Mouse (Mus musculus): ENCODE data around the gene App. TPM values are rescaled to one million over a fixed set of nuclear protein-coding genes. Genes with fewer than 3 reads are reported as not detected.

Gene App
- polyA plus RNA-seq, 1 experiment from 2014 or later: 31.3 TPM

DNA sequence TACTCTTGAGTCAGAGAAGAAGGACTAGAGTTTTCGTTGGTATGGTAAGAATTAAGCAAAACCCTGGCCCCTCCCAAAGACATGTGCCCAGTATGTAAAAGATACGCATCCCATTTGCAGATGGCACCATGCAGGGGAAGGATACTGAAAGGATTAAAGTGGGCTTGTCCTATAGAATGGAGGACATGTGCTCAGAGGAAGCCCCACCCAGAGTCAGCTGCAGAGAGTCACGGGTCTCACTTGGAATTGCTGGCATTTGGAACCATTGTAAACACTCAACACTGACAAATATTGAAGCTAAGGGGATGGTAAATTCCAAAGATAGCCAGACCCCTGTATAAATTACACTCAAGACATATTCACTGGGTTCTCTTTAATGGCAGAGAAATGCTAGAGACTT, 7.1 kb upstream of the App start:
- H3K4me3 ChIP-seq (ENCODE audit: low read depth, low read length): no peak overlapping the region
- TF ChIP-seq EP300 (IDR thresholded peaks at IDR 0.05; ENCODE audit: low read depth): no peak
- no peak for TF ChIP-seq CTCF (IDR thresholded peaks at IDR 0.05; ENCODE audit: low read depth)
- no peaks in the 10 kb centered on the region for H3K9me3 ChIP-seq (ENCODE audit: low read length)
- no peak for ATAC-seq
- WGBS (ENCODE audit: insufficient replicate concordance): 68% methylated on average over 3 of the region's 3 CpGs
- H3K4me1 ChIP-seq (ENCODE audit: insufficient read depth): no peaks in the 10 kb centered on the region
- no peaks in the 10 kb centered on the region for H3K36me3 ChIP-seq (replicated peaks; ENCODE audit: insufficient read depth, low read length)
- DNase-seq: no peak
- no peak overlapping the region for H3K4me2 ChIP-seq (ENCODE audit: low read depth, low read length)
- H3K27ac ChIP-seq (ENCODE audit: low read depth): no peak overlapping the region
- no peak overlapping the region for H3K9ac ChIP-seq (replicated peaks)
- no peaks in the 10 kb centered on the region for H3K27me3 ChIP-seq (ENCODE audit: insufficient read depth, low read length)

- DNase-seq: no peak
- TF ChIP-seq CTCF (IDR thresholded peaks at IDR 0.05; ENCODE audit: low read depth): no peak
- no peak for TF ChIP-seq EP300 (IDR thresholded peaks at IDR 0.05; ENCODE audit: low read depth)
These were observed 3.1 kb upstream of the App start for GRCm38 (mm10) chr16:85176666-85177065.

DNA sequence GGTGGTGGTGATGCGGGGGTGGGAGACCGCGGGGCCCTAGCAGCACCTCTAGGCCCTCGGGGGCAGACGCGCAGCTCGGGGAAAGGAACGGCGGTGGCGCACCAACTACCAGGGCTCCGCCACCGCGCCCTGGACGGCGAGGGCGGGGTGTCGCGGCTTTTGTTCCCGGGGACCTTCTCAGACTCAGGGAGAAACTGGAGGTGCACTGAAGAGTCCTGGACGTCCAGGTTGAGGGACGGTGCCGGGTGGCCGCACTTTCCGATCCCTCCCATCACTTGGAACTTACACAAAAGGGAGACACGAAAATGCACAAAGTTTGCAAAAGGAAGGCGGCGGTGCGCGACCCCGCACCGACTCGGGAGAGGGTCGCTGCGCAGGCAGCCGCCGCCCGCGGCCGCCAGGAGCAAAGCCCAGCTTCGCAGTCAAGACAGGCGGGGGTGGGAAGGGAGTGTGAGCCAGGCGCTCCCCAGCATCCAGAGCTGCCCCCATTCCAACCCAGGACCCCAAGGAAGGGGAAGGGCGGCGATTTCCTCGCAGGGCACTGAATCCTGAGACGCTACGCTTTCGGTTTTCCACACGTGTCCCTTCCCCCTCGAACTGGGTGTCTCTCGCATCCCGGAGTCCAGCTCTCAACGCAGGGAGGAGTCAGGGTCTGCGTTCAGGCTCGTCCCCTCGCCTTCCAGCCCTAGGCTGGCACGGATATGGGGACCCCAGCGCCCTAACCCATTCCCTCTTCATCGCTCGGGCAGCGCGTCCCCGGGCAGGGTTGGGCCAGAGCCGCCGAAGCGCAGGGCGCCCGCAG, 794 bp downstream of the App start:
- Histone ChIP-seq H3K4me1 (ENCODE audit: insufficient read depth) (no peaks in the 10 kb centered on the region; the same call in 1 of the 2 replicates), H3K36me3 (replicated peaks; ENCODE audit: insufficient read depth, low read length) (no peaks in the 10 kb centered on the region), H3K4me3 (ENCODE audit: low read depth, low read length) (peak overlapping the region; percentile 88), H3K27ac (ENCODE audit: low read depth) (peak overlapping the region; percentile 62), H3K4me2 (ENCODE audit: low read depth, low read length) (peak overlapping the region; percentile 86), H3K9ac (replicated peaks) (peak overlapping the region; percentile 81), H3K27me3 (ENCODE audit: insufficient read depth, low read length) (peaks cover 7% of the 10 kb centered on the region; the same call in 1 of the 2 replicates), H3K9me3 (ENCODE audit: low read length) (no peaks in the 10 kb centered on the region)
- peak; percentile 53 for ATAC-seq
- under 1% methylated on average over 55 of the region's 68 CpGs for WGBS (ENCODE audit: insufficient replicate concordance)
- 0 out of 2 replicates have a peak, but pooled peaks have one; percentile 1 for TF ChIP-seq CTCF (IDR thresholded peaks at IDR 0.05; ENCODE audit: low read depth)
- no peak for TF ChIP-seq EP300 (IDR thresholded peaks at IDR 0.05; ENCODE audit: low read depth)
- peak; percentile 44 for DNase-seq

More at GRCm38 (mm10) chr16:85176666-85177065, 3.1 kb upstream of the App start:
- Histone ChIP-seq H3K4me2 (ENCODE audit: low read depth, low read length) (no peak overlapping the region), H3K4me3 (ENCODE audit: low read depth, low read length) (no peak overlapping the region), H3K9me3 (ENCODE audit: low read length) (no peaks in the 10 kb centered on the region), H3K27me3 (ENCODE audit: insufficient read depth, low read length) (peaks cover 7% of the 10 kb centered on the region; the same call in 1 of the 2 replicates), H3K4me1 (ENCODE audit: insufficient read depth) (no peaks in the 10 kb centered on the region; the same call in 1 of the 2 replicates), H3K27ac (ENCODE audit: low read depth) (no peak overlapping the region), H3K36me3 (replicated peaks; ENCODE audit: insufficient read depth, low read length) (no peaks in the 10 kb centered on the region), H3K9ac (replicated peaks) (no peak overlapping the region)
- no peak for ATAC-seq
- 51% methylated on average over 3 of the region's 3 CpGs for WGBS (ENCODE audit: insufficient replicate concordance)

GRCm38 (mm10) chr16:85171976-85172570, 1.5 kb downstream of the App start:
- Histone ChIP-seq H3K4me2 (ENCODE audit: low read depth, low read length) (peak overlapping the region; percentile 86), H3K27me3 (ENCODE audit: insufficient read depth, low read length) (peaks cover 7% of the 10 kb centered on the region; the same call in 1 of the 2 replicates), H3K9ac (replicated peaks) (peak overlapping the region; percentile 81; the same call in 1 of the 2 replicates), H3K27ac (ENCODE audit: low read depth) (peak overlapping the region; percentile 62), H3K36me3 (replicated peaks; ENCODE audit: insufficient read depth, low read length) (no peaks in the 10 kb centered on the region), H3K4me1 (ENCODE audit: insufficient read depth) (no peaks in the 10 kb centered on the region; the same call in 1 of the 2 replicates), H3K4me3 (ENCODE audit: low read depth, low read length) (peak overlapping the region; percentile 88), H3K9me3 (ENCODE audit: low read length) (no peaks in the 10 kb centered on the region)
- 12% methylated on average over 10 of the region's 10 CpGs for WGBS (ENCODE audit: insufficient replicate concordance)
- TF ChIP-seq CTCF (IDR thresholded peaks at IDR 0.05; ENCODE audit: low read depth): peak; percentile 18; the same call in 1 of the 2 replicates
- TF ChIP-seq EP300 (IDR thresholded peaks at IDR 0.05; ENCODE audit: low read depth): no peak
- ATAC-seq: peak; percentile 9; the same call in 1 of the 2 replicates
- DNase-seq: no peak

- no peaks in the 10 kb centered on the region for H3K9me3 ChIP-seq (ENCODE audit: low read length)
- H3K36me3 ChIP-seq (replicated peaks; ENCODE audit: insufficient read depth, low read length): no peaks in the 10 kb centered on the region
- no peak overlapping the region for H3K4me3 ChIP-seq (ENCODE audit: low read depth, low read length)
- no peaks in the 10 kb centered on the region; the same call in 1 of the 2 replicates for H3K4me1 ChIP-seq (ENCODE audit: insufficient read depth)
- 63% methylated on average over 19 of the region's 19 CpGs for WGBS (ENCODE audit: insufficient replicate concordance)
- no peak overlapping the region for H3K9ac ChIP-seq (replicated peaks)
- ATAC-seq (no peak), DNase-seq (no peak)
- H3K4me2 ChIP-seq (ENCODE audit: low read depth, low read length): no peak overlapping the region
- no peak for TF ChIP-seq CTCF (IDR thresholded peaks at IDR 0.05; ENCODE audit: low read depth)
- H3K27ac ChIP-seq (ENCODE audit: low read depth): no peak overlapping the region
- H3K27me3 ChIP-seq (ENCODE audit: insufficient read depth, low read length): peaks cover 7% of the 10 kb centered on the region; the same call in 1 of the 2 replicates
These were observed 2.6 kb downstream of the App start for GRCm38 (mm10) chr16:85170826-85171510.

GRCm38 (mm10) chr16:85168821-85169220, 4.7 kb downstream of the App start:
- Histone ChIP-seq H3K36me3 (replicated peaks; ENCODE audit: insufficient read depth, low read length) (no peaks in the 10 kb centered on the region), H3K4me3 (ENCODE audit: low read depth, low read length) (no peak overlapping the region), H3K4me1 (ENCODE audit: insufficient read depth) (no peaks in the 10 kb centered on the region; the same call in 1 of the 2 replicates), H3K27me3 (ENCODE audit: insufficient read depth, low read length) (no peaks in the 10 kb centered on the region), H3K4me2 (ENCODE audit: low read depth, low read length) (no peak overlapping the region), H3K27ac (ENCODE audit: low read depth) (no peak overlapping the region), H3K9me3 (ENCODE audit: low read length) (no peaks in the 10 kb centered on the region), H3K9ac (replicated peaks) (no peak overlapping the region)
- TF ChIP-seq CTCF (IDR thresholded peaks at IDR 0.05; ENCODE audit: low read depth): no peak
- no peak for TF ChIP-seq EP300 (IDR thresholded peaks at IDR 0.05; ENCODE audit: low read depth)
- ATAC-seq (no peak), DNase-seq (peak; percentile 51)
- 46% methylated on average over 5 of the region's 5 CpGs for WGBS (ENCODE audit: insufficient replicate concordance)
